Mouse (Mus musculus) liver, postnatal 0 days (tissue): Measurements from ENCODE around the gene St3gal5. TPM values are rescaled to one million over a fixed set of nuclear protein-coding genes. Genes with fewer than 3 reads are reported as not detected.

Experiments
- ATAC-seq: fragments of 200-750 bp; cut with Nextera tagmentation; 2 replicates; pipeline ENCODE4 v1.8.0; 2017; ENCODE audit warnings: mild to moderate bottlenecking, moderate library complexity
- DNase-seq: peaks from one replicate; pipeline ENCODE4 v3.0.0-alpha.2; 2016
- H3K27ac ChIP-seq: fragments of 300-500 bp; sonication (generic); 2 replicates; pipeline ENCODE4 v1.5.1; 2014; ENCODE audit warnings: antibody characterized with exemption, moderate library complexity, mild to moderate bottlenecking, low read depth
- H3K27me3 ChIP-seq: fragments of 300-500 bp; sonication (generic); 2 replicates; pipeline ENCODE4 v1.6.1; 2014; ENCODE audit warnings: low read length, control low read depth, mixed read lengths; ENCODE audit not compliant: insufficient read depth
- H3K36me3 ChIP-seq: fragments of 300-500 bp; sonication (generic); replicated peaks from 2 replicates; pipeline ENCODE4 v1.6.1; 2014; ENCODE audit warnings: mild to moderate bottlenecking, control low read depth, low read length, moderate library complexity, mixed read lengths; ENCODE audit not compliant: insufficient read depth
- H3K4me1 ChIP-seq: fragments of 300-500 bp; sonication (generic); 2 replicates; pipeline ENCODE4 v1.6.1; 2014; ENCODE audit warnings: antibody characterized with exemption, mild to moderate bottlenecking, control low read depth; ENCODE audit not compliant: insufficient read depth
- H3K4me2 ChIP-seq: fragments of 300-500 bp; sonication (generic); 2 replicates; pipeline ENCODE4 v1.6.1; 2014; ENCODE audit warnings: low read depth, mild to moderate bottlenecking, low read length, moderate library complexity, mixed read lengths
- H3K4me3 ChIP-seq: fragments of 300-500 bp; sonication (generic); 2 replicates; pipeline ENCODE4 v1.5.1; 2014; ENCODE audit warnings: low read depth, low read length
- H3K9ac ChIP-seq: fragments of 300-500 bp; sonication (generic); replicated peaks from 2 replicates; pipeline ENCODE4 v1.6.1; 2014; ENCODE audit warnings: mild to moderate bottlenecking, moderate library complexity
- H3K9me3 ChIP-seq: fragments of 300-500 bp; sonication (generic); 2 replicates; pipeline ENCODE4 v1.6.1; 2016; ENCODE audit warnings: mild to moderate bottlenecking, control low read depth, low read length, mixed read lengths
- CTCF ChIP-seq: sonication (generic); IDR thresholded peaks from 2 replicates; pipeline ENCODE4 v1.5.1; 2016; ENCODE audit warnings: antibody characterized with exemption, low read depth
- EP300 ChIP-seq: IDR thresholded peaks from 2 replicates; pipeline ENCODE4 v1.6.1; 2016; ENCODE audit warnings: antibody characterized with exemption, low read depth, mild to moderate bottlenecking
- WGBS: fragments of 180-500 bp; shearing (Covaris S2); extraction: QIAGEN DNeasy Blood & Tissue Kit; methylation state at CpG from one replicate; pipeline ENCODE4 v1.1.7; 2014; ENCODE audit not compliant: insufficient replicate concordance; 5-methylcytosine and 5-hydroxymethylcytosine counted together
- polyA plus RNA-seq: library from polyadenylated mRNA; unstranded; fragments of >200 nt; fragmentation: Nextera tagmentation; extraction: Ambion mirVana; gene quantifications from 2 replicates; pipeline ENCODE4 v1.2.1, GENCODE M21; 2015

The St3gal5 gene
- polyA plus RNA-seq, 1 experiment from 2014 or later = 212 TPM

DNA sequence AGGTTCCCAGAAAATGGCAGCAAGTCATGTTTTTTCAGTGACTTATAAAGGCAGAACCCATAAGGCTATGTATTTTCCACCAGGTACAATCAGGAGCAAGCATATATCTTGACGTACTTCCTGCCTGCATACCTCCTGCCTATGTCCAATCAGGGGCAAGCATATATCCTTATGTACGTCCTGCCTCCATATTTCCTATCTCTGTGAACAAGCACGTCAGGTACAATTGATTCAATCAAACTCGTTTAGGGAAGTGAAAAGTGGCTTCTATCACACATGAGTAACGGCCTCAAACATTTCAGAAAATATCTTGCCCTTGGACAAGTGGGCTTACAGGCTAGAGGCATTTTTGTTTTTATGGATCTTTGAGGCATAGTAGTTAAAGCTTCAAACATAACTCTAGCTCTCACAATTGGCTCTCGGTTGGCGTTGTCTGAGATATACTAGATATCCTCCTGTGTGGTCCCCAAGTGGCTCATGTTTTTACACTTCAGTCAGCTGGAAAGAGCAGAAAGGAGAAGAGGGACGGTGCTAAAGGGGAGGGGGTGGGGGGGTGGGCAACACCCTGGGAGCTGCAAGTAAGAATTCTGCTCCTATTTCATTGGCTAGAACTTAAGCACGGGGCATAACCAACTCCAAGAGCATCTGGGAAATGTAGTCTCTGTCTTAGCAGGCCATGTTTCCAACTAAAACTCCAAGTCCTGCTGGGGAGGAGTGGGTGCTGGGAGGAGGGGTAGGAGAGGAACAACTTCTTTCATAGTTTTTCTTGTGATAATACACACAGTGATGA, 28.9 kb downstream of the St3gal5 start:
- ATAC-seq (0 out of 2 replicates have a peak, but pooled peaks have one; percentile 6), DNase-seq (no peak)
- 71% methylated on average over 9 of the region's 9 CpGs for WGBS
- no peak overlapping the region for H3K9ac ChIP-seq
- H3K4me2 ChIP-seq = no peak overlapping the region
- H3K9me3 ChIP-seq = no peaks in the 10 kb centered on the region
- H3K27ac ChIP-seq = no peak overlapping the region
- H3K4me1 ChIP-seq = peaks cover 9% of the 10 kb centered on the region
- H3K27me3 ChIP-seq = no peaks in the 10 kb centered on the region
- H3K4me3 ChIP-seq = no peak overlapping the region
- H3K36me3 ChIP-seq = peaks cover 83% of the 10 kb centered on the region
- TF ChIP-seq EP300 (no peak), CTCF (no peak)

- 79% methylated on average over 6 of the region's 6 CpGs for WGBS
- ATAC-seq (no peak), DNase-seq (no peak)
- Histone ChIP-seq H3K9me3 (no peaks in the 10 kb centered on the region), H3K9ac (no peak overlapping the region), H3K36me3 (peaks cover 97% of the 10 kb centered on the region), H3K27ac (no peak overlapping the region), H3K27me3 (no peaks in the 10 kb centered on the region), H3K4me2 (no peak overlapping the region), H3K4me1 (peaks cover 10% of the 10 kb centered on the region), H3K4me3 (no peak overlapping the region)
- TF ChIP-seq CTCF (no peak), EP300 (no peak)
Observed at GRCm38 (mm10) chr6:72130056-72130455, 32.7 kb downstream of the St3gal5 start.

GRCm38 (mm10) chr6:72132671-72133214, 35.4 kb downstream of the St3gal5 start:
- Histone ChIP-seq H3K36me3 (peaks cover 95% of the 10 kb centered on the region), H3K9me3 (no peaks in the 10 kb centered on the region), H3K4me2 (no peak overlapping the region), H3K27ac (no peak overlapping the region), H3K4me3 (no peak overlapping the region), H3K4me1 (peaks cover 22% of the 10 kb centered on the region), H3K27me3 (no peaks in the 10 kb centered on the region), H3K9ac (no peak overlapping the region)
- DNase-seq (no peak), ATAC-seq (no peak)
- WGBS = 90% methylated on average over 8 of the region's 8 CpGs
- no peak for TF ChIP-seq CTCF
- no peak for TF ChIP-seq EP300

DNA sequence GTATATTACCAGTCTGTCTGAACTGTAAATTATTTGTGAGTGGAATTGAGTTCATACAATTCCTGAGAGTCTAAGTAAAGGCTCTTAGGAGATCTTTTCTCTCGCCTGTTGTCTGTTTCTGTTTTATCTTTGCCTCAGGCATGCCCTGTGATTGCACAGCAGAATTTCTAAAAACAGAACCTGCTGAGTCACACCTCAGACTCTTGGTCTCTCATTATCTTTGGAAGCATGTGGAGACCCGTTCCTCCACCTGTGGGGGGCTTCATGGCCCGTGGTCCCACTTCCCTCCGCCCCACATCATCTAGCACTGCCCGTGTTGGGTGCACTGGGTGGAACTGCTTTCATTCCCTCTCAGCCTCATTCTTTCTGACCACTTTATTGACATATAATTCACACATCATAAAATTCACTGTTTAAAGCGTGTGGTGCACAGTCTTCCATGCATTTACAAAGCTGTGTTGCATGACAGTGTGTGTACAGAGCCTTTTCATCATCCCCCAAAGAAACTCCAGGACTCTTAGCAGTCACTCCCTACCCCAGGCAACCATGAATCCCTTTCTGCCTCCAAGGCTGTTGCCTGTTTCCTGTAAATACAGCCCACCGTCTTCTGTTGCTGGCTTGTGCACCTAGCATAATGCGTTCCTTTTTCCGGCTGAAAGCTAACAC, 37.6 kb downstream of the St3gal5 start:
- Histone ChIP-seq H3K4me2 (0 out of 2 replicates have a peak overlapping the region, but pooled peaks have one; percentile 26), H3K4me1 (peaks cover 28% of the 10 kb centered on the region), H3K9ac (no peak overlapping the region), H3K27ac (peak overlapping the region; percentile 53), H3K9me3 (no peaks in the 10 kb centered on the region), H3K4me3 (no peak overlapping the region), H3K27me3 (no peaks in the 10 kb centered on the region), H3K36me3 (peaks cover 79% of the 10 kb centered on the region)
- ATAC-seq (peak; percentile 26; the same call in 1 of the 2 replicates), DNase-seq (no peak)
- TF ChIP-seq EP300 (peak; percentile 79), CTCF (no peak)
- 56% methylated on average over 9 of the region's 9 CpGs for WGBS

DNA sequence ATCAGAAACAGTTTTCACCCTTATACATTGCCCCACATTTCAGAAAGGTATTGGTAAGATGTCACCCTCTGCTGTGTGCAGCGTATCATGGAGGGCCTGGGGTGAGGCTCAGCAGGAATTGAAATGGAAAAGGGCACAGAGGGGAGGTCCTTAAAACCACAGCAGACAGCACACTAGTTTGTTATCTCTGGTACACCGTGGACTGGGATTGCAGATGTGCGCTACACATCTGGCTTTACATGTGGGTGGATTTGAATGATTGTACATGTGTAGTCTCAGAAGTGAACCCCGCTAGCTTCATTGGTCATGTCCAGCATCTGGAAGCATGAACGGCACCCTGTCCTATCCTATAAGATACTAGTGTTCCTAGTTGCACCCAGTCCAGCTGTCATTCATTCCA, 38.6 kb downstream of the St3gal5 start:
- Histone ChIP-seq H3K4me1 (peaks cover 38% of the 10 kb centered on the region), H3K9me3 (no peaks in the 10 kb centered on the region), H3K4me2 (no peak overlapping the region), H3K27ac (no peak overlapping the region), H3K9ac (no peak overlapping the region), H3K4me3 (no peak overlapping the region), H3K27me3 (no peaks in the 10 kb centered on the region), H3K36me3 (peaks cover 79% of the 10 kb centered on the region)
- DNase-seq (no peak), ATAC-seq (peak; percentile 19)
- WGBS = 60% methylated on average over 5 of the region's 5 CpGs
- TF ChIP-seq CTCF (no peak), EP300 (no peak; the same call in 1 of the 2 replicates)

DNA sequence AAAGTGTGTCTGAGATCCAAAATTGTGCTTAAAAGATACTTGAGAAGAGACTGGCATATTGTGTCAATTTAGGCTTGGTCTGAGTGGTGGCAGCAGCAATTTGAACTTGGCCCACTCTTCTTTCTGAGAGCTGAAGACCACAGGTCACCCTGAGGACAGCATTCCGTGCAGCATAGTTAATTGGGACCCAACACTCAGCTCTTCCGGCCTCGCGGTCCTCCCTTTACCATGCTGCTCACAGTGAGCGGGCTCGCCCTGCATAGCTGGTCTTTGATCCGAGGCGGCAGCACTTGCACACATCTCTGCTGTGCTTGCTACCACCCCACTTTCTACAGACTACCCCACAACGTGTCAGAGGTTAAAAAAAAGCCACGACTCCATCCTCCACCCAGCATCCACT, 39.2 kb downstream of the St3gal5 start:
- DNase-seq = no peak
- Histone ChIP-seq H3K4me1 (peaks cover 43% of the 10 kb centered on the region), H3K9ac (no peak overlapping the region), H3K27ac (peak overlapping the region; percentile 9; the same call in 1 of the 2 replicates), H3K36me3 (peaks cover 79% of the 10 kb centered on the region), H3K27me3 (no peaks in the 10 kb centered on the region), H3K4me3 (no peak overlapping the region), H3K9me3 (no peaks in the 10 kb centered on the region), H3K4me2 (no peak overlapping the region)
- no peak for ATAC-seq
- 86% methylated on average over 10 of the region's 10 CpGs for WGBS
- TF ChIP-seq EP300 = no peak
- no peak for TF ChIP-seq CTCF
